Mouse (Mus musculus) frontal cortex, postnatal 10 days (tissue): Measurements from ENCODE around the gene Gm11114.
A peak's percentile ranks its signal among the peaks of the same experiment; 100 is the strongest.

ENCODE experiments used
- DNase-seq, 2 experiments: peaks; one replicate each; pipeline ENCODE4 v3.0.0; 2022; ENCODE audit warnings: low spot score in 2 of 2, mixed read lengths in 1 of 2

Gene Gm11114

DNA sequence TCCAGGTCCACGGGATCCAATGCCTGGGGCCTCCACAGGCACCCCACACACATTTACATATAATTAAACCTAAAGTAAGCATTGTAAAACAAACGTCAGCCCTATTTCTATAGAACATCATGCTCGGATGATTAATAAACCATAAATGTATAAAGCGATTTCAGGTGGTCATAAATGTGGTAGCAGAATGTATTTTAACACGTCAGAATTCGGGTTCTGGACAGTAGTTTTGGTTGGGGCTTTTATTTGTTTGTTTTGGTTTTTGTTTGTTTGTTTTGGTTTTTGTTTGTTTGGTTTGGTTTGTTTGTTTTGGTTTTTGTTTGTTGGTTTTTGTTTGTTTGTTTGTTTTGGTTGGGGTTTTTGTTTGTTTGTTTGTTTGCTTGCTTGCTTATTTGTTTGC is at the start of gene Gm11114:
Gene Gm11114, plus strand, starts transcription at position 301 of the 400 bp plus-strand sequence.
- no peak for DNase-seq

DNA sequence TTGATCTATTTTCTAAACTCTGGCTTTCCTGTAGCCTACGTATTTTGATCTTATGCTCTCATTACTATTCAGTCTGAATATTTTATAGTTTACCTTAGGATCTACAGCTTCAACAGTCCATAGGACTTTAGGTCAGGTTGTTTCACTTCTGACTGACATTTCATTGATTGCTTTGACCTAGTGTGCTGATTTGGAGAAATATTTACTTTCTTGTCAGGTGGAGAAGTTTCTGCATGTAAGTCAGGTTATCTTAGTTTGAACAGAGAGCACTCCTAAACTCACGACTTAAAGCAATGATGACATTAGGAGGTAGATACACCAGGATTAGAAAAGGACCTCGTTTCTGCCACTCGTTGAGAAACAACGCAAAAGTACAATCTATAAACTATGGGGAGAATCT is 45.7 kb upstream of the Gm11114 start:
- no peak for DNase-seq

DNA sequence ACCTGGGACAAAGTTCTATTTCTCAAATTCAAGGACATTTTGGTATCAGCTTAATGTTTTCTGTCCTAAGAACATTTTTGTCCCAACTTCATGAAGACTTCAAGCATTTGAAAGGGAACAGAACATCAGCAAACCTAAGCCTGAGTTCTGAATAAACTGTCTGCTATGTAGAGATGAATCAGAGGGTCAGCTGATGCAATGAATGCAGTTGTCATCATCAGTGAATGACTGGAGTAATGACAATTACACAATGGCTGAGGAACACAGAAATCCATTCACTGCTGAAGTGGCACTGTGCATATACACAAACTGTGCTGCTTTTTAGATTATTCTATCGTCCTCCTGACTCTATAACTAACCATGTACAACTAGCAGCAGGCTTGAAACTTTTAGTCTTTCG is 38.5 kb upstream of the Gm11114 start:
- no peak for DNase-seq

DNA sequence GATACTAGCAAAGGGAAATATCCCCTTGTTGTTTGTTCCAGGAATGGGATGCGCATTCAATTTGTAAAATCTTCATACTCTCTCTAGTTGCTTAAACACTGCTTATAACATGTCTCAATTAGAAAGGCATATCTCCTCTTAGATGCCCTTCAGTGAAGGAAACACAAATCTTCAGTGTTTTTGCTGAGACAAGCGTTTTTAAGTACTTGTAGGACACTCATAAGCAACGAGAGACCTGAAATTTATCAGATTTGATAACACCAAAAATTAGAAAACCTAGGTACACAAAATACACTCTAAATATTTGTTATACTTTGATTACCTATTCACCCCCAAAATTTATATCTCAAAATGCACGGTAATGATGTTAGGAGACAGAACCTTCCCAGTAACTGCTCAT is 9.7 kb upstream of the Gm11114 start:
- no peak for DNase-seq

DNA sequence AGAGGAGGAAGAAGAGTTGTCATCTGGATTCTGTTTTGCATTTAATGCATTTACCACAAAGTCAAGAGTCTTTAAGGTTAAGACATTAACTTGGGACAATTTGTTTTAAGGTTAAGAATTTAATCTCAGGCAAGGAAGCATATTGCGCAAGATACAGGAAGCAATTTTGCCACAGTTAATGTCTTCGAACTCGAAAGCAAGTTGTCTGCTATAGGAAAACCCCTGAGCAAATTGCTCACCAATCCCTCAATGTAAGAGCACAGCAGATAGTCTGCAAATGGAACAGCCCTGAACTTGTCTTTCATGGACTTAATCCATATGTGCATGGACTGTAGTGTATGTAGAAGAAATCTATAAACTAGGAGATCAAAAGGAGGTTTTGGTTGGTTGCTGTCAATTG is 9.2 kb upstream of the Gm11114 start:
- no peak for DNase-seq

DNA sequence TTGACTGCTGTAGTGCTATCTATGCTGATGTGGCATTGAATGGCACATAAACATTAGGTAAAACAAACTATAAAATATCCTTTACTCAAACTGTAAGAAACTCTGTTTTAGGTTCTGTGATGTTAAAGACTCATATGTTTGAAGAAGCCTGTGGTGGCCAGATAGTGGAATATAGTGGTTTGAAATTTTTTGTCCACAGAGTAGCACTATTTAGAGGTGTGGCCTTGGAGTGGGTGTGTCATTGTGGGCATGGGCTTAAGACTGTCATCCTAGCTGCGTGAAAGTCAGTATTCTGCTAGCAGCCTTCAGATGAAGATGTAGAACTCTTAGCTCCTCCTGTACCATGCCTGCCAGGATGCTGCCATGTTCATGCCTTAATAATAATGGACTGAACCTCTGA is 3.5 kb downstream of the Gm11114 start:
- DNase-seq = no peak

DNA sequence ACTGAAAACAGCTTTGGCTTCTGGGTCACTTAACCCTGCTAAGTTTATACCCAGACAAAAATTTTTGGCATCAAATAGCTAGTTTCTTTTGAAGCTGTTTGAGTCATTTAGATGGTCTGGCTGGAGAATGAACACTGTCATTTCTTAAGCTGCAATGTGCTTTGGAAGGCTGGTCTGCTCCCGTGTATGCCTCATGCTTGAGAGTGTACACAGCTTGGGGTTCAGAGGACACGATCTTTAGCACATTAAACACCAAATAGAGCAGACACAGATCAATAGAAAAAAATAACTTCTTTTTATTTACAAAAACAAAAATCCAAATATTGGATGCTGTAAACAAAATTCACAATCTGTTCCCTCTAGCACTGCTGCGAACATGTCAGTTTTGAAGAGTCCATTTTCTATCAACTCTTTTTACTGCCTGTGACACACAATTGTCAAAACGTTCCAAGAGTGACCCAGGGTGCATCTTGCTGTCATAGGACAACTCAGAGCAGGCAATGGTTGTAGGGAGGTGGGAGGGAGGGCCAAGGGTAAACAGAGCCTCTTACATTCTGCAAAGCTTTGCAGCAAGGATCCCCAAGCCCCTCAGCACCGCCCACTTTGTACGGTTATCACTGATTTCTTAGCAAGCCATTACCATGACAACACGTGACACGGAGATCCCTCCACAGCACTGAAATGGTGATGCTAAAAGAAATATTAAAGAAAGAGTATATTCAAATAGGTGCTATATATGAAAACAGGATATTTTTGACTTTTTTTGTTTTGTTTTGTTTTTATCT is 7.8 kb downstream of the Gm11114 start:
- no peak for DNase-seq

DNA sequence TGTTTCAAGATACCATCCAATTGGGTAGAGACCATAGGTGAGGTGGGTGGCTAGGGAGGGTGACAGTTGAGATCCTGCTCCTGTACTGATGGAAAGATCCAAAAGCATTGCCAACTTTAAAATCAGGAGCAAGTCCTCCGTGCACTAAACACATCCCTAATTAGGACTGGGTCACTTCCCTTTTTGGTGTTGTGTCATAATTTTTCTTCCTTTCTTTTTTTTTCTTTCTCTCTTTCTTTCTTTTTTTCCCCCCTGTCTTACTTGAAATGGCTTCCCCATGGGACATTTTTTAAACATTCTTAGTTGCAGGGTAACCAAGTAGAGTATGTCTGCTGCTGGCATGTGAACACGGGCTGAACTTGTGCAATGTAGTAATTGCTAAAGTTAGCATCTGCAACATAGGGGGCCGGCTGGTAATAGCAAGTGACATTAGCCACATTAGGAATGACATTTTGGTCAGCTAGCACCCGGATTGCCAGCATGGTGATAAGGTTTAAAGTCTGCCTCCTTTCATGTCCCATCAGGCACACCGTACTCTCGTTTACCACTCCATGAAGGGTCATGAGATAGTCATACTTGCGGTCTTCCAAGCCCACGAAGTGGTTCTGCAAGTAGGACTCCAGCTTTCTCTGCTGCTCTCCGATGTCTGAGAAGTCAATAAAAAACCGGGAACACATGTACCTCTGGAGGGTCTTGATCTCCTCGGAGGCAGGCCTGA is 11.7 kb downstream of the Gm11114 start:
- no peak for DNase-seq

DNA sequence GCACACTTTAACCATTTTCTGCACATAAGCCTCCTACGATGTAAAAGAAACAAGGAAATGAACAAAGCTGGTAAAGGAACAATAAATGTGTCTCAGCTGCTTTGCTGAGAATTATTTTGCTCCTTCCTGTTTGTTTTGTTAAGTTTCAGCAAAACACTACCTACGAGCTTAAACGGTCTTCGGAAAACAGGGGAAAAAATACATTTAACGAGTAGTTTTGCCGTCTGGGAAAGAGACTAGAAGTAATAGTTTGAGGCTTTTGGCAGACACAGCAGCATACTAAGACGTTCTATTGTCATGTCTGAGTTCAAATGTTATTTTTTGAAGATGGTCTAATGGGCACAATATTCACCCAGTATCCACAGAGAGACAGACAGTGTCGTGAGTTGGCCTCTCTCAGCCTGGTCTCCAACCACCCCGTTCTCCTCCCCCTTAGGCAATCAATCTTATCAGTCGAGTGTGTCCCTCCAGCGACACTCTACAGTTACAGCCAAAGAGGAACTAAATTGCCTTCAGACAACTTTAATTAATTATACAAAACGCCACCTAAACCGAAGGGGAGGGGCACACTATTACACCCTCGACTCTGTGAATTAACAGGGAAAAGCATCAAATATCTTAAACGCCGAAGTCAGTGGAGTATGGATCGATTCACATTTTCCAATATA is 12.8 kb downstream of the Gm11114 start:
- no peak for DNase-seq

DNA sequence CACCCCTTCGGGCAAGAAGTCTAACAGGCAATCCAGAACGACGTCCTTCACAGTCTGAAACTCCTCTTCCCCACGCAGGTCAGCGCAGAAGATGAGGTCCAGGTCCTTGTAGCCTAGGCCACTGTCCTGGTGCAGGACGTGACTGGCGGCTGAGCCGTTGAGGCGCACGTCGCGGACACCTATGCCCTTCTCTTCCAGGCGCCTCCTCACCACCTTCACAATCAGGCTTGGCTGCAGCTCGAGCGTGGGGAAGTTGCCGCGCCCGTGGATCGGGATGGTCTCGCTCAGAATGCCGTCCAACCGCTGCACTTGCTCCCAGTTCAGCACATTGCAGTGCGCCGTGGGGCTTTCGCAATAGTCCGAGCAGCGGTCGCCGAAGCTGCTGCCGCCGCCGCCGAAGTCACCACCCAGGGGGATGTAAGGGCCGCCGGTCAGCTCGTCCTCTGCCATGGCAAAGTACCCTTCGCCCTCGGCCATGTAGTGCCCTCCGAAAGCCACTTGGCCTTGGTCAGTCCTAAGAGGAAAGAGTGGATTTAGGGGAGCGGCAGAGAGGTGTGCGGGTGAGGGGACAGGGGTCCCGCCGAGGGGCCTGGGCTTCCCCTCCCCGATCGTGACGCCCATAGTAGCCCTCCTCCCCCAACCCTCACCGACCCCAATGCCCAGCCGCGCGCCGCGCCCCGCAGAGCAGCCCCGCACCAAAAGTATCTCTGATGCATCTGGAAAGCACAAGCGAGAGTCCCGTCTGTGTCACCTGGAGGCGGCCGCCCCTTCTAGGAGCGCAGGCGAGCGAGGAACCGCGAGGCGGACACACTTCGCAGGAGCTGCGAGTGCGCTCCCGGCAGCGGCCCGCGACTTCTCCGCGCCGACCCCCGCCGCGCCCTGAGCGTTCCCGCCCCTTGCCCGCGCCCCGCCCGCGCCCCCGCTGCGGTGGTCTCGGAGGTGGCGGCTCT is 14.0 kb downstream of the Gm11114 start:
- peak; percentile 18 to 28 for DNase-seq

DNA sequence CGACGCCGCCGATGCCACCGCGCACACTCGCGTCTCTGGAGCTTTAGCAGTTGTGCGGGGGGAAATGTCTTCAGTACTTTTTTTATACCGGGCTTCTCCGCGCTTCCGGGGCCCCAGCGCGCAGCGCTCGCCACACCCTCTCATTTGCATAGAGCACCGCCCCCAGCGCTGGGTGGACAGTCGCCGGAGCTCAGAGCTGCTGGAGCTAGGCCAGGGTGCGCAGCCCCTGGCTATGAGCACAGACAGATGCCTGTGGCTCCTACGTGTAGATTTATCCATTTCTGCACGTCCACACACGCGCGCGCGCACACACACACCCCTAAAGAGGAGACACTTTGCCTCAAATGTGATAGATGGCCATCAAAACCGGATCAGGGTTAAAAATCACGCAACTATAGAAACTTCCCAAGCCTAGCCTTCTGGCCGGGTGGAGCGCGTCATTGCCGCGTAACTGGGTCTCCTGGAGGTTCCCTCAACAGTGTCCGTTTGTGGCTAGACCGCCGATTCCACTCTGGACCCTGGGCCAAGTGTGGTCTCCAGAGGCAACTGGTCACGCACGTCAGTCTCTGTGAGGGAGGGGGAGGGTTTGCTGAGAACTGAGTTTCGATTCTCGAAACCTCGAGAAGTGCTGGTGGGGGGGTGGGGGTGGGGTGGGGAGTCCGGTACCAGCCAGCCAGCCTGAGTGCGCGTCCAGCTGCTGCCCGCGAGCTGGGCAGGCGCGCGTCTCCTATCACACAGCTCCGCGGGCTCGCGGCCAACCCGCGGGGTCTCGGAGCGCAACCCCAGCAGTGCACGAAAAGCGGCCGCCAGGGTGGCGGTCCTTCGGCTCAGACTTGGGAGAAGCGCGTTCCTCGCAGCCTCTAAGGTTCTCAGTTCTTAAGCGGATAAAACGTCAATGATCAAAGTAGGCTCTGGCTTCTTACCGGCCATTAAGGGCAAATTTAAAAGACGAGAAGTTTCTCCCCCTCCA is 15.0 kb downstream of the Gm11114 start, which contains the start of gene Tent5a:
Gene Tent5a, minus strand, starts transcription at position 107 of the 970 bp plus-strand sequence.
- DNase-seq = peak; percentile 51 to 59

DNA sequence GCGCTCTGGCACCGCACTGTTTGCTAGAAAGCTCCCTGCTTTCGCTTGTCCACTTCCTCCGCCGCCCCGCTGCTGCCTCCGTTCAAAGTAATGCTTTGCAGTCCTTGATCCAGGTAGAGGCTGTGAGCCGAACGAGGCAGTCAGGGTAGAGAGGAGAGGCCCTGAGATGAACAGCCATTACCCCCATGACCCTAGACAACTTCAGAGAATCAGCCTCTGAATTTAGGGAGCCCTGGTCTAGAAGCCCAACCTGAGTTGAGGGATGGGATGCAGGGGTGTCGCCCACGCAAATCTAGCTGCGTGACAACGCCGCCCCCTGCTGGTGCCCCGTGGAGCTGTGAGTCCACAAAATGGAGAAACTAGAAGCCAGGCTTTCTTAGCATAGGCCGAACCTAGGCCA is 15.7 kb downstream of the Gm11114 start:
- DNase-seq = peak; percentile 62 to 83

DNA sequence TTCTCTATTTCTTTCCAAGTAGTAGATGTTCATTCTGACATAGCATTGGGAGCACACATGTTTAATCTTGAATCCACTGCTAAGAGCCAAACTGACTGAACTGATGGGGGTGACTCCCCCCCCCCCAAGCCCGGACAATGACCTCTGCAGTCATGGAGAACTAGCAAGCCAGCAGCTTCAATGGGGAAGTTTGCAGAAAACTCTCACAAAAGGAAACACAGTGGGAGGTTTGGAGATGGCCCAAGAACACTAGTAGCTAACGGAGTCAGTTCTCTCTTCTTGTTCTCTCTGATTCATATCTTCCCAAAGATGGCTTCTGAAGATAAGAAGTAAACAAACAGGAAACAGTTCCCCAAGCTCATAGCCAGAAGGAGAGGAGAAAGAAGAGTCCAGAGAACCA is 18.9 kb downstream of the Gm11114 start:
- no peak for DNase-seq

DNA sequence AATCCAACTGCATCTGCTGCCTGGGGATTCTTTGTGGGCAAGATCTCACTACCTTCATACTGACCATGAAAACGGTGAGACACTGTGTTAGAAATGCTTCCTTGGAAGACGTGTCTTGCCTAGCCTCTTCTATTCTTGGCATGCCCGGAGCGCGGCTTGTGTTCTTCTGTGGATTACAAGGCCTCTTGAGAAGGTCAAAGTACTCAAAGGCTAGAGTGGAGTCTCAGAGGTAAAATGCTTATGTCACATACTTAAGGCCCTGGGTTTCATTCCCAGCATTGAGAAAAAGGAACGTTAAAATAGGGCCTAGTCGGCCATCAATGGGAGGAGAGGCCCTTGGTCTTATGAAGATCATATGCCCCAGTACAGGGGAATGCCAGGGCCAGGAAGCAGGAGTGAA is 23.5 kb downstream of the Gm11114 start:
- no peak for DNase-seq

DNA sequence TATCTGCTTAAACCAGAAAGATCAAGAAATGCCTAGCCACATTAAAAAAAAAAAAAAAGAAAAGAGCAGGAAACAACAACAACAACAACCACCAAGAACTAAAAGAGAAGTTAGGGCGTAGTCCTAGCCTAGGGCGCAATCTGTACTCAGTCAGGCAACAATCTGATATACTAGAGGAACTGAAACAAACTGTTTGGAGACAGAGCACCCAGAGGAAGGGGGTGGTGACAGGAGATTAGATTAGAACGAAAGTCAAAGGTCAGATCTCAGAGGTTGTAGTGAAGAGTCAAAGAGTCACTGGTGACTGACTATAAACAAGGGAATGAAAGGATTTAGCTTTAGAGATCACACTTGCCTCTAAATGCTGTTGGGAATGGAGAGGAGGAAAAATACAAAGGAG is 27.7 kb downstream of the Gm11114 start:
- DNase-seq = no peak

DNA sequence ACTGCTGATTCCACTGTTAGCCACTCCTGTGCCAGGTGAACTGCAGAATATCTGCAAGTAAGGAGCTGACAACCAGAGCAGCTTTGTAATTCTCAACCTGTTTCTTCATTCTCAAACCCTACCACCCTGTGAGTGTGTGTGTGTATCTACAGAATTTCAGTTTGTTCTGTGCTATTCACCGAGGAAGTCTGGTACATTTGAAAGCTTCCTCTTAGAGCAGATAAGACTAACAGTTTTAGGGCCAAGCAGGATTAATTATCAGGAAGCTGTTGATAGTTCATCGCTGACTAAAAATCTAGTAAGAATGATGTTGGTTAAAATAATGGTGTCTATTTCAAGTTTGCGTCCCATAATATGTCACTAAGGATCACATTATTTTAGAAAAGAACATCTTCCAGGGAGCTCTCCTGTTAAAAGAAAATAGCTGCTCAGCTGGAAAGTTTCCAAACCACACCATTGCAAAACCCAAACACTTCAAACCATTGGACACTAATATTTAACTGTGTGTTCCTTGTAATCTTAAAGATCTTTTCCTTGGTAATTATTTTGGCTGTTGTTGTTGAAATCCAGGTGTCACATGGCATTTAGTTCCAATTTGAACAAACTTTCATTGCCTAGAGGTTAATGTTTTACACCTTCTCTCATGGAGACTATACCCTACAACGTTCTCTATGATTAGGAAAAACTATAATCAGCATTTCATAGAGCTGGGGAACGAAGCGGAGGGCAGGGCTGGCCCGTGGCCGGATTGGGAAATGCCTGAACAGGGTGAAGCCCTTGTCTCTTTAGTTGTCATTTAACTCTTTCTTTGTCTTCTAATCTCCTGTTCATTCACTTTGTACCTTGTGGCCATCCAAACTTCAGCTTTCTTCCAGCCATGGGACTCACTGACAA is 30.6 kb downstream of the Gm11114 start:
- no peak for DNase-seq

DNA sequence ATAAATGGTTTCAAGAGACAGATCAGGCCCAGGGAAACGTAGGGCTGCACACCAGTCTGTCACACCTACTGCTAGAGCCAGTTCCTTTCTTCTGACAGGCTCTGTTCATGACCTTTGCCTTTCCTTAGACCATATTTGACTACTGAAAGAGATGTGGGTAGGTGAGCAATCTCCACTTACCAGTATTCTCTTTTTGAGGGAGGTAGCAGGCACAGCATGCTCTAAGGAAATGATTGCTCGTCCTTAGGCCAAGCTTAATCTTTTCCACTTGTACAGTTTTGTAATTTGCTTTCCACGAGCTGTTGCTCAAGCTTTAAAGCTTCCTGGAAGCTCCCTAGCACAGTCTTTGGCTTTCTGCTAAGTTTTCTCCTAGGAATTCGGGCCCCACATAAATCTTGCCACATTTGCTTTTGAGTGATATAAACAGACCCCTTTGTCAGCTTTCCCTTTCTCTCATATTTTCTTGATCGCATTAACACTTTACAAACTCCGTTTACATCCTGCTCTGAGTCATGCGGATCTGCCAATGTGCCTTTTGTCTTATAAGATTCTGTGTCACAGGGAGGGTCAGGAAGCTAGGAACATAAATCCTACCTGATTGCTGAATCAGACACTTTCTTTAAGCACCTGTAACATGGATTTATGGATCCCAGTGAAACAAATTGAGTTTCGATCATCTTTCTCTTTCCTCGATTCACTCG is 35.4 kb downstream of the Gm11114 start:
- DNase-seq = no peak

DNA sequence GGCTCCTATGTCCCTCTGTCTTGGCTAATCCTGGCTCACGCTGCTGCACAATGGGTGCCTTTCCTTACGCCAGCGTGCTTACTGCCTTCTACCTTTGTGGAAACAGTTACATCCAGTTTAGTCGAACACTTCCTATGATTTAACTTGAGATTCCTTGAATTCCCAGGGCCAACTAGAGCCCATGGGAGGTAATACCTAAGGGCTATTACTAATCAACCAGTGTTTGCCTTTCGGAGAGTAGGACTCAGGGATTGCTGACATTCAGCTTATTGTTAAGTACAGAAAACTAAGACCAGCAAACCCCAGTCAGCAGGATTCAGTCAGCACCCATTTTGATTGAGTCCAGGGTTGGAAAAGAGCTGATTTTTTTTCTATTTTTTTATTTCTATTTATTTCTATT is 43.0 kb downstream of the Gm11114 start:
- DNase-seq = no peak
